Mouse (Mus musculus) ES-E14 (cell line): ENCODE results near the gene Pex26. TPM values are rescaled to one million over a fixed set of nuclear protein-coding genes. Genes with fewer than 3 reads are reported as not detected.

Source experiments
- DNase-seq: peaks from one replicate; pipeline ENCODE4 v3.0.0-alpha.2; 2013; ENCODE audit warnings: low read depth, low spot score
- H3K27ac ChIP-seq: 2 replicates; pipeline ENCODE4 v1.5.1; 2012; ENCODE audit warnings: low read depth, mild to moderate bottlenecking, low read length, moderate library complexity, mixed read lengths; ENCODE audit not compliant: poor library complexity, insufficient read depth, severe bottlenecking
- H3K36me3 ChIP-seq: 2 replicates; pipeline ENCODE4 v1.6.1; 2012; ENCODE audit warnings: mild to moderate bottlenecking, low read length, moderate library complexity, mixed read lengths; ENCODE audit not compliant: control insufficient read depth, poor library complexity, insufficient read depth, severe bottlenecking
- H3K4me1 ChIP-seq, 2 experiments: fragments of 150-350 bp in 1 of 2; sonication (generic) in 1 of 2; 2 replicates each; pipeline ENCODE4 v1.6.1; 2012; ENCODE audit warnings: low read length in 2 of 2, mild to moderate bottlenecking in 1 of 2, mixed read lengths in 1 of 2; ENCODE audit not compliant: control insufficient read depth in 2 of 2, insufficient read depth in 2 of 2, poor library complexity in 1 of 2
- H3K4me3 ChIP-seq, 2 experiments: fragments of 150-350 bp in 1 of 2; sonication (generic) in 1 of 2; 2 replicates each; pipeline ENCODE4 v1.5.1; 2012; ENCODE audit warnings: low read length in 2 of 2, low read depth in 1 of 2, mild to moderate bottlenecking in 1 of 2, mixed read lengths in 1 of 2; ENCODE audit not compliant: insufficient read depth in 1 of 2, poor library complexity in 1 of 2, severe bottlenecking in 1 of 2
- H3K9ac ChIP-seq: 2 replicates; pipeline ENCODE4 v1.6.1; 2012; ENCODE audit warnings: low read depth, mild to moderate bottlenecking, low read length, mixed read lengths; ENCODE audit not compliant: poor library complexity, insufficient read depth, severe bottlenecking
- H3K9me3 ChIP-seq: fragments of 150-350 bp; sonication (generic); 2 replicates; pipeline ENCODE4 v1.6.1; 2012; ENCODE audit warnings: low read depth, mild to moderate bottlenecking, low read length; ENCODE audit not compliant: control insufficient read depth, insufficient read depth
- CHD2 ChIP-seq: IDR thresholded peaks from 2 replicates; pipeline ENCODE4 v1.6.1; 2014; ENCODE audit warnings: mild to moderate bottlenecking, low read depth, low read length, inconsistent platforms
- HCFC1 ChIP-seq: IDR thresholded peaks from 2 replicates; pipeline ENCODE4 v1.6.1; 2012; ENCODE audit warnings: low read length, inconsistent platforms, borderline replicate concordance; ENCODE audit not compliant: insufficient read depth
- MAFK ChIP-seq: IDR thresholded peaks from 2 replicates; pipeline ENCODE4 v1.6.1; 2014; ENCODE audit warnings: mild to moderate bottlenecking, low read depth, low read length, inconsistent platforms; ENCODE audit not compliant: insufficient read depth
- ZC3H11A ChIP-seq: IDR thresholded peaks from 2 replicates; pipeline ENCODE4 v1.6.1; 2012; ENCODE audit warnings: low read depth, mild to moderate bottlenecking, inconsistent platforms, low read length, borderline replicate concordance
- ZNF384 ChIP-seq: IDR thresholded peaks from 2 replicates; pipeline ENCODE4 v1.6.1; 2012; ENCODE audit warnings: low read depth, low read length, inconsistent platforms
- in situ Hi-C, 2 experiments: fragments of 600-800 bp; cut with MboI; formaldehyde crosslinking; loops; one replicate each; pipeline ENCODE4 v1.15.1; 2025; ENCODE audit warnings: low sequenced_read_pairs in 2 of 2, inconsistent platforms in 1 of 2; ENCODE audit not compliant: unreplicated experiment in 2 of 2
- total RNA-seq: library from RNA; depleted of rRNA; stranded (reverse); fragments of 300-350 nt; gene quantifications from 2 replicates; pipeline ENCODE4 v1.2.3, GENCODE M21; 2012

Gene Pex26
- total RNA-seq, 1 experiment, result 6.6 TPM

DNA sequence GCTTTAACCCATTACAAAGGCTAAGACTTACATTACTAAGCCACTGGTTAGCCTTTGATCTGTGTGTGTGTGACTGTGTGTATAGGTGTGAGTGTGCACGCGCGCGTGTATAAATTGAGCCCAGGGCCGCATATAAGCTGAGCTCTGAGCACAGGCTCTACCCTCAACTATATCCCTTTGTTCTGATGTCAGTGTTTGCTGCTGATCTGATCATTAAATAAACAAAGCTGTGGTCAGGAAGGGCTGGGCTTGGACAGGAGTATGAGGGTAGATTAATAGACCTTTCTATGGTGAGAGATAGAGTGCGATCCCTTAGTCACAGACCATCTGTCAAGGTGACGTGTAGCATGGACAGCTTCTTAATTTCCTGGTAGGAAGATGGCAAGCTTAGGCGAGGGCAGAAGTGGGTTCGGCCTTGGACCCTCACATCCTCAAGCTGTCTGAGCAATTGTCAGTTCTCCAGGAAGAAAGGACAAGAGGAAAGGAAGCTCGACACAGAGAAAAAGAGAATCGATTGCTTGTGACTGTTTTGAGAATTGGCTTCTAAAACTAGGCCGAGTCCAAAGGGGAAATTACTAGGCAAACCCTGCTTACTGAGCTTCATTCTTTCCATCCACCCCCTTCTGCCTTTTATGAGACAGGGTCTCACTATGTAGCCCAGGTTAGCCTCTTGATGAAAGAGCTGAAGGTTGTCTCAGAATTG, 45.0 kb upstream of the Pex26 start:
- in situ Hi-C loops, result no loop called here

DNA sequence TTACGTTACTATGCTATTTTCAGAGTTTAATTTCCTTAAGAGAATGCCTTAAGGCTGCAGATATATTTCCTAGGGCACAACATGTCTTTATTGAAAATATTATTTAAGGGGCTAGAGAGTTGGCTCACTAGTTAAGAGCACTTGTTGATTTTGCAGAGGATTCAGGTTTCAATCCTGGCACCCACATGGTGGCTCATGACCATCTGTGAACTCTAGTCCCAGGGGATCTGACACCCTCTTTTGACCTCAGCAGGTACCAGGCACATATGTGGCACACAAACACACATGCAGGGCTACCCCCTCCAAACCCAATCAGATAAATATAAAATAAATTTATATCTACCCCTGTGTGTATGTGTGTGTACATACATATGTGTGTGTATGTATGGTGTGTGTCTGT, 44.2 kb upstream of the Pex26 start:
- Histone ChIP-seq H3K36me3 (no peaks in the 10 kb centered on the region), H3K9me3 (no peaks in the 10 kb centered on the region), H3K27ac (no peak overlapping the region), H3K9ac (no peak overlapping the region), H3K4me1 (peaks cover 2 to 17% of the 10 kb centered on the region in 2 experiments; a peak in 3 of 4 replicates), H3K4me3 (no peak overlapping the region)
- no peak for DNase-seq
- in situ Hi-C loops, result no loop called here
- TF ChIP-seq MAFK (no peak), CHD2 (no peak), ZNF384 (no peak), ZC3H11A (no peak), HCFC1 (no peak)

More for the DNA sequence above, 45.0 kb upstream of the Pex26 start:
- DNase-seq, result no peak
- no peak overlapping the region for H3K27ac ChIP-seq
- TF ChIP-seq CHD2 (no peak), MAFK (no peak)
- no peak overlapping the region for H3K4me3 ChIP-seq
- H3K4me1 ChIP-seq, result peaks cover 2 to 17% of the 10 kb centered on the region in 2 experiments
- no peaks in the 10 kb centered on the region for H3K36me3 ChIP-seq
- no peaks in the 10 kb centered on the region for H3K9me3 ChIP-seq
- H3K9ac ChIP-seq, result no peak overlapping the region

DNA sequence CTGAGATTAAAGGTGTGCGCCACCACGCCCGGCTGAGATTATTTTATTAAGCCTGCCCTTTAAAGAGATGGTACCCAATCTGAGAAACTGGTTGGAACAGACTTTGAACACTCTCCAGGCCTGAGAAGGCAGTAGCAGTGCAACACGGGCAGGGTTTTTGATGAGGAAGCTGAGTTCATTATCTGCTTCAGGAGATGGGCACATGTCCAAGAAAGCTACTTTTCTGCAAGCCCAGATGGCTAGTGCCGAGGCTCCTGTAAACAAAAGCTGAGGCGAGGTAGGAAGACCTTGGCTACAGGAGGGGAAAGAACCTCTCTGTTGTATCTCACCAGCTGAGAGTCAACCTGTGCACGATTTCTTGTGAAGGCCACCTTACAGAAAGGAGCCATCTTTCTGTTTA, 41.2 kb upstream of the Pex26 start:
- Histone ChIP-seq H3K4me3 (no peak overlapping the region), H3K9ac (no peak overlapping the region), H3K9me3 (no peaks in the 10 kb centered on the region), H3K36me3 (no peaks in the 10 kb centered on the region), H3K27ac (no peak overlapping the region), H3K4me1 (peaks cover 0 to 10% of the 10 kb centered on the region in 2 experiments; a peak in 1 of 4 replicates)
- in situ Hi-C loops, result no loop called here
- no peak for TF ChIP-seq HCFC1
- no peak for TF ChIP-seq ZC3H11A
- TF ChIP-seq CHD2, result no peak
- TF ChIP-seq MAFK, result no peak
- no peak for TF ChIP-seq ZNF384
- DNase-seq, result no peak

DNA sequence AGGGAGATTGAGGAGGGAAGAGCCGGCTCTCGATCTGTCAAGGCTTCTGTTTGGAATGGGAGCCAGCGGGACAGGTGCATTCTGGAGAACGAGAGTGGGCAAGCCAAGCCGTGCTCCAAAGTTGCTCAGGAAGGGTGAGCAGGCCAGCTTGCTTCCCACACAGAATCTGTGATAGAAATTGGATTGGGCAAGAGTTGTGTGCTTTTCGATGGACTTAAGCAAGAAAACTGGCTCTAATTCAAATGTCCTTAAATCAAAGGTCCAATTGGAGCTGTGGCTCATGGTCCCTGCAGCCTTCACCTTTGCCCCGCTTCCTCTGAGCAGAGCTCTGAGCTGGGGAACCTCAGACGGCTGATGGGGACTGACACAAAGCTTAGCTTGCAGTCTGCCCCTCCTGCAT, 40.0 kb upstream of the Pex26 start:
- TF ChIP-seq CHD2 (no peak), ZC3H11A (no peak), HCFC1 (no peak), MAFK (no peak), ZNF384 (no peak)
- no peak overlapping the region for H3K9ac ChIP-seq
- no peaks in the 10 kb centered on the region for H3K36me3 ChIP-seq
- in situ Hi-C loops, result no loop called here
- no peak overlapping the region for H3K27ac ChIP-seq
- no peak overlapping the region for H3K4me3 ChIP-seq
- no peak for DNase-seq
- no peaks in the 10 kb centered on the region for H3K9me3 ChIP-seq
- peaks cover 0 to 9% of the 10 kb centered on the region in 2 experiments; a peak in 1 of 4 replicates for H3K4me1 ChIP-seq

DNA sequence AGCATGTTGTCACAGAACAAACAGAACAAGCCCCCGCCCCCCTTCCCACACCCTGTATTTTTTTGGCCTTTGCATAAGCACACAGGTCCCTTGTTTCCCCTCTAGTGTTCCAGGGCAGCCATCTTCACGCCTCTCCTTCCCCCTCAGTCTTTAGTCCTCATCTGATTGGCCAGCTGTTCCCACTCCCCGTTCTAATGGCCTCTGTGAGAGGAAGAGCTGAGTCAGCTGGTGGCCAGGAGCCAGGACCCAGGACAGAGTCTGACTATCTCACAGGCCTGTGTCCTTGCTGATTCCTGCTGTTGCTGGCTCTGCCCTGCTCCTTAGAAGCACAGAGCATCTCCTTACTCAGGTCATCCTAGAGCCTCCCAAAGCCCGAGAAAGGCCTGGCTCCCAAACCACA, 39.4 kb upstream of the Pex26 start:
- TF ChIP-seq ZNF384 (no peak), MAFK (peak; percentile 88)
- Histone ChIP-seq H3K4me1 (peaks cover 0 to 9% of the 10 kb centered on the region in 2 experiments; a peak in 1 of 4 replicates), H3K36me3 (no peaks in the 10 kb centered on the region), H3K9me3 (no peaks in the 10 kb centered on the region), H3K27ac (no peak overlapping the region), H3K4me3 (no peak overlapping the region), H3K9ac (no peak overlapping the region)
- no peak for DNase-seq
- in situ Hi-C loops, result no loop called here
